Mouse (Mus musculus): Measurements from ENCODE around the gene Ddx49.

The Ddx49 gene

GRCm38 (mm10) chr8:70302358-70302890 is at the start of gene Ddx49, which contains the start of gene Cope:
Ddx49 (minus strand) TSS chr8:70302489.
Cope (plus strand) TSS chr8:70302518.
- peak; percentile 81 to 91 for DNase-seq (ENCODE audit: low read depth in 1 of 2, low spot score in 2 of 2)

- DNase-seq (ENCODE audit: low read depth in 1 of 2, low spot score in 2 of 2), result no peak
Measured at GRCm38 (mm10) chr8:70352000-70352384, 49.7 kb upstream of the Ddx49 start.

GRCm38 (mm10) chr8:70351035-70351999 is 49.0 kb upstream of the Ddx49 start:
- DNase-seq (ENCODE audit: low read depth in 1 of 2, low spot score in 2 of 2), result no peak

GRCm38 (mm10) chr8:70347860-70348420 is 45.7 kb upstream of the Ddx49 start:
- no peak for DNase-seq (ENCODE audit: low read depth in 1 of 2, low spot score in 2 of 2)

- DNase-seq (ENCODE audit: low read depth in 1 of 2, low spot score in 2 of 2), result no peak
Measured at GRCm38 (mm10) chr8:70347443-70347842, 45.2 kb upstream of the Ddx49 start.

GRCm38 (mm10) chr8:70344279-70344678 is 42.0 kb upstream of the Ddx49 start:
- no peak for DNase-seq (ENCODE audit: low read depth in 1 of 2, low spot score in 2 of 2)

- no peak for DNase-seq (ENCODE audit: low read depth in 1 of 2, low spot score in 2 of 2)
Measured at GRCm38 (mm10) chr8:70343696-70344095, 41.4 kb upstream of the Ddx49 start.

GRCm38 (mm10) chr8:70343076-70343475 is 40.8 kb upstream of the Ddx49 start:
- DNase-seq (ENCODE audit: low read depth in 1 of 2, low spot score in 2 of 2), result no peak

GRCm38 (mm10) chr8:70342007-70342406 is 39.7 kb upstream of the Ddx49 start:
- DNase-seq (ENCODE audit: low read depth in 1 of 2, low spot score in 2 of 2), result no peak

GRCm38 (mm10) chr8:70340659-70341058 is 38.4 kb upstream of the Ddx49 start:
- DNase-seq (ENCODE audit: low read depth in 1 of 2, low spot score in 2 of 2), result no peak

- no peak for DNase-seq (ENCODE audit: low read depth in 1 of 2, low spot score in 2 of 2)
Measured at GRCm38 (mm10) chr8:70338931-70339330, 36.6 kb upstream of the Ddx49 start.

GRCm38 (mm10) chr8:70332878-70333202 is 30.6 kb upstream of the Ddx49 start:
- DNase-seq (ENCODE audit: low read depth in 1 of 2, low spot score in 2 of 2), result no peak

- no peak for DNase-seq (ENCODE audit: low read depth in 1 of 2, low spot score in 2 of 2)
Measured at GRCm38 (mm10) chr8:70332070-70332877, 30.0 kb upstream of the Ddx49 start.

- DNase-seq (ENCODE audit: low read depth in 1 of 2, low spot score in 2 of 2), result no peak
Measured at GRCm38 (mm10) chr8:70331526-70331925, 29.2 kb upstream of the Ddx49 start.

- no peak for DNase-seq (ENCODE audit: low read depth in 1 of 2, low spot score in 2 of 2)
Measured at GRCm38 (mm10) chr8:70330741-70331364, 28.6 kb upstream of the Ddx49 start.

GRCm38 (mm10) chr8:70329835-70330740 is 27.8 kb upstream of the Ddx49 start:
- no peak for DNase-seq (ENCODE audit: low read depth in 1 of 2, low spot score in 2 of 2)

GRCm38 (mm10) chr8:70329124-70329834 is 27.0 kb upstream of the Ddx49 start, which contains the start of gene Gdf1:
Gdf1 (plus strand) TSS chr8:70329817.
- no peak for DNase-seq (ENCODE audit: low read depth in 1 of 2, low spot score in 2 of 2)

GRCm38 (mm10) chr8:70327512-70327911 is 25.2 kb upstream of the Ddx49 start:
- no peak for DNase-seq (ENCODE audit: low read depth in 1 of 2, low spot score in 2 of 2)

- DNase-seq (ENCODE audit: low read depth in 1 of 2, low spot score in 2 of 2), result no peak
Measured at GRCm38 (mm10) chr8:70323716-70324115, 21.4 kb upstream of the Ddx49 start.
